Mouse (Mus musculus) megakaryocyte-erythroid progenitor cell, adult 5-6 weeks (primary cell): ENCODE results near the gene Ypel5. TPM values are rescaled to one million over a fixed set of nuclear protein-coding genes. Genes with fewer than 3 reads are reported as not detected.

ENCODE experiments used
- ATAC-seq: replicated peaks from 2 replicates; pipeline ENCODE4 v1.8.0; 2016; ENCODE audit warnings: mild to moderate bottlenecking, inconsistent platforms; ENCODE audit not compliant: severe bottlenecking, poor library complexity, low FRiP score, low TSS enrichment
- total RNA-seq, 2 experiments: library from RNA; stranded (forward) in 1 of 2; stranded (reverse) in 1 of 2; fragments of 200-1000, 215-1000 nt in 1 of 2; fragments of >200 nt in 1 of 2; fragmentation: Nextera tagmentation in 1 of 2; gene quantifications; 2 replicates each; pipeline ENCODE4 v1.2.3; 2014 to 2017

Ypel5 gene
- total RNA-seq, 2 experiments from 2014 or later = 6.6 to 11.1 TPM

DNA sequence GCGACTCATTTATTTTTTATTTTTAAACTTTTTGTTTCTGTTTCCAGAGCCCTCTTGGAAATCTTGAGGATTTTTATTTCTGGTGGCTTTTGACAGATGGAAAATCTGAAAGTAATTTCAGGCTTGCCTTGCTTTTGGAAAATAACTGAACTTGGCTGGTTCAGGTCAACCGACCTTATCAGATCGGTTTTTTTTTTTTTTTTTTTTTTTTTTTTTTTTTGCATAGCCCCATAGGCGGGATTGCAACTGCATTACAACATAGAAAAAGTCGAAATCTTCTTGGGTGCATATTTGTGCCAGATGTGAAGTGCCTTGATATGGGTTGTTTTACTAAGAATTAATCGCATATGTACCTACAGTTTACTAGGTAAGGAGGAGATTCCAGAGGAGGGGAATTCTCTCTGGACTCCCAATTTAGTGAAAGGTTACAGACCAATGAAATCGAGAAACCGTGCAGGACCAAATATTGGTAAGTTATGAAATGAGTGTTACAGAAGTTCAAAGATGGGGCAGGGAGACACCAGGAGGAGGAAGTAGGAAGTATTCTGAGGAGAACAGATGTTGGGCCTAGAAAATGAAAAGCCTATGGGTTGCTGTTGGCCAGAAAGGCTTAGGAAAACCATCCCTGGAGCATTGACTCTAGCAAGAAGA lies 1.7 kb downstream of the Ypel5 start:
- ATAC-seq = no peak

DNA sequence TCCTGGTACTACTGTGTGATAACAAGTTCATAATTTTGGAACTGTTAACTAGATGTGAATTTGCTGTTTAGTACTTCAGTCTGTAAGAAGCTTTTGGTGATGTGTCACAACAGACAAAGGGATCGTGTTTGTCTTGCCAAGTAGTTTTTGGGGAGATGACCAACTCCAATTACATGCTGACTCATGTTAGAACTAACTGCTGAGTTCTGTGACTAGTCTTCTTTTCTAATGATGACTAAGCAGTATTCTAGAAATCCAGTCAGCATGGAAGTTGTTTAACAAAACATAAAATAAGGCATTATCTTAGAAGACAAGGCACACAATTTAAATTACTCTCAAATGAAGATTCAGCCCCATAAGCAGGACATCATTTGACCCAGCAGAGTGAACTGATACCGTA lies 2.7 kb downstream of the Ypel5 start:
- ATAC-seq = no peak

DNA sequence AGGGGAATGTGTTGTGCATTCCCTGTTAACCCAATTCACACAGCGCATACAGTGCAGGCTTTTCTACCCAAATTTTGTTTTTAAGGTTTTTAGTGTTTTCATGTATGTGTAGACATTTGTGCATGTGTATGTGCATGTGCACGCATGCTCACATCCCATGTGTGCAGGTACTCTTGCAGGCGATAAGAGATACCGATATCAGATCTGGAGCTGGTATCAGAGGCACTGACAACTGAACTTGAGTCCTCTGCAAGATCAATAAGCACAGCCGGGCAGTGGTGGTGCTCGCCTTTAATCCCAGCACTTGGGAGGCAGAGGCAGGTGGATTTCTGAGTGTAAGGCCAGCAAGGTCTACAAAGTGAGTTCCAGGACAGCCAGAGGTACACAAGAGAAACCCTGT lies 8.1 kb downstream of the Ypel5 start:
- ATAC-seq = no peak

DNA sequence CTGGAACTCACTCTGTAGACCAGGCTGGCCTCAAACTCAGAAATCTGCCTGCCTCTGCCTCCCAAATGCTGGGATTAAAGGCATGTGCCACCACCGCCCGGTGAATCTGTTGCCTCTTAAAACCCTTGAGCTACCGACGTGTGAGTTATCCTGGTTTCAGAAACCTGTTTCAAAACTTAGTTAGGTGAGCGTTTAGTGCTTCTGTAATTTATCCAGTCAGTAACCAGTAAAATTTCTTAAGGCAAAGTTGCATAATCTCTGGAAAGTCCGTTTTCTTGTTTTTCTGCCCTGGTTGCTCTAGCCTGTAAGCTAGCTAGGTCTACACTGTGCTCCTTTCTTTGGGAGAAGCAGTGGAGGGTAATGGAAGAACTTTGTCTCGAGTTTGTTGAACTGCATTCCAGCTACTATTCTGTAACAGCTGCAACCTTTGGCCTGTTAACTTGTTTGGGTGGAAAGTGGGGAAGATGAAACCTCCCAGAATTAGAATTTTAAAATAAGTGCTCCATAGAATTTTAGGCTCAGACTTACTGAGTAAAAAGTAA lies 8.8 kb downstream of the Ypel5 start:
- ATAC-seq = no peak

DNA sequence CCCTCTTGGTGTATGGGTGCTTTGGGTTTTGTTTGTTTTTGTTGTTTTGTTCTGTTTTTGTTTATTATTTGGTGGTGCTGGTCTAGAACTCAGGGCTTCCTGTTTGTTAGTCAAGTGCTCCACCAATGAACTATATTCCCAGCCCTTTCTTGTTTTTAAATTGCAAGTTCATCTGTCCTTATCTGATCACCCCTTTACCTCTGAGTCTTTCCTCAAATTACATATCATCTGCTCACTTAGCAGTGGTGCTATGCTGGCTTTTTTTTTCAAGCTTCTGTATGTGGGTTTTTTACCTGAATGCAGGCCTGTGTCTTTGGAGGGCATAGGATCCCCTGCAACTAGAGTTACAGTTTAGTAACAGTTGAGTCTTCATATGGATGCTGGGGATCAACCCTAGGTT lies 9.3 kb downstream of the Ypel5 start:
- ATAC-seq = no peak

DNA sequence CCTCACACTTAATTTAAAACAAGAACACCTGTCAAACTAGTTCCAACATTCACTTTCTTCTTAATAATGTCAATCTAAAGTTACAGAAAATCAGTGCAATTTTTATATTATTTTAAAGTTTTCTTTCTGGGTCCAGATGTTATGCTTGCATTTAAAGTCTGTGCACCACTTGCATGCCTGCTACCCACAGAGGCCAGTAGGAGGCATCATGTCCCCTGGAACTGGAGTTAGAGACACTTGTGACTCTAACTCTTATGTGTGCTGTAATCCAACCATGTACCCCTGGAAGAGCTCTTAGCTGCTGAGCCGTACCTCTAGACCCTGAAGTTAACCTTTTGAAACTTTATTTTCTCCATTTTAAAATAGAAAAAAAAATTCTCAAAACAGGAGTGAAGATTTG lies 19.0 kb downstream of the Ypel5 start:
- ATAC-seq = no peak

DNA sequence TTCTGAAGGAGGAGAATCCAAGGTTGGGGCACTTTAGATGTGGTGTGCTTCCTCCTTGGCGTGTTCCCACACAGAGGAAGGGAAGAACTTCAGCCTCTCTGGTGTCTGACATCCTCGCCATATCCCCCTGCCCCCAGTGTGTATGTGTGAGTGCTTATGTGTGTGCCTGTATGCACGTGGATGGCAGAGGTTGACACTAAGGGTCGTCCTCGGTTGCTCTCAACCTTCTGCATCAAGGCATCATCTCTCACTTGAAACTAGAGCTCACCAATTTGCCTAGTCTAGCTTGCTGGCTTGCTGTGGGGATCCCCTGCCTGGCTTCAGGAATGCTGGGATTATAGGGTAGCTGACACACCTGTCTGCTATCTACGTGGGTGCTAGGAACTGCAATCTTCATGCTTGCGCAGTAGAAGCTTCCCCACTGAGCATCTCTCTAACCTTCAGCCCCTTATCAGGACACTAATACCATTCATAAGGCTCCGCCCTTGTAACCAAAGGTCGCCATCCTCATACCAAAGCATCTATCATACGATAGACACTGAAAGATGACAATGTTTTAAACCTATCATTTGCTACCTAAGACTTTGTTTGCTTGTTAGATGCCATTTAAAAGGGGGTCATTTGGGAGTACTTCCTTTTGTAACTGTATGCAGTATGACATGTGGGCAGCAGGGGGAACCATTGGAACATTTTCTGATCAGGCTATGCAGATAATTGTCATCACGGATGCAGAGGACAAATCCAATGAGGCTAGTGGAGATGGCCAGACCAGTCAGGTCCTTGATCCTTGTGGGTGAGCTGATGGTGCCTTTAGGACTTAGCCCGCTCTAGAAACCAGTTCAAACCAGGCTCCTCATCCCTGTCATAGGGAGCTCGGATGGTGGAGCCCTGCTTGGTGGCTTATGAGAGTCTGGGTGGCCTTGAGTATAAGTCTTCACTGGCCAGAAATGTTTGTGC lies 21.7 kb downstream of the Ypel5 start:
- ATAC-seq = peak; percentile 85

DNA sequence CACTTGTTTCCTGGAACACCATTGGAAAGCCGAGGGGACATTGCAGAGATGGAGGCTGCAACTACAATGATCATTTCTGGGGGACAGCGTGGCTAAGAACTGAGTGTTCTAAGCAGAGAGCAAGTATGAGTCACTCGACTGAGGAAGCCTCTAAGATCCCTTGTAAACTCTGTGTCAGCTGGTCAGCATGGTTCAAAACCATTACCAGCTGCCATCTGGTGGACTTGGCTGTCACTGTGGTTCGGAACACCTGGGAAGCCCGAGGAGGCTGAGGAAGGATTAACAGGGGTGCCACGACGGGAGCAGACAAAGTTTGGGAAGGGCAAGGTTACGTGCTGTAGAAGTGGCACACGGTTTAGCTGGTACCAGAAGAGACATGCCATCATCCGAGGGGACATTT lies 27.0 kb downstream of the Ypel5 start:
- ATAC-seq = no peak

DNA sequence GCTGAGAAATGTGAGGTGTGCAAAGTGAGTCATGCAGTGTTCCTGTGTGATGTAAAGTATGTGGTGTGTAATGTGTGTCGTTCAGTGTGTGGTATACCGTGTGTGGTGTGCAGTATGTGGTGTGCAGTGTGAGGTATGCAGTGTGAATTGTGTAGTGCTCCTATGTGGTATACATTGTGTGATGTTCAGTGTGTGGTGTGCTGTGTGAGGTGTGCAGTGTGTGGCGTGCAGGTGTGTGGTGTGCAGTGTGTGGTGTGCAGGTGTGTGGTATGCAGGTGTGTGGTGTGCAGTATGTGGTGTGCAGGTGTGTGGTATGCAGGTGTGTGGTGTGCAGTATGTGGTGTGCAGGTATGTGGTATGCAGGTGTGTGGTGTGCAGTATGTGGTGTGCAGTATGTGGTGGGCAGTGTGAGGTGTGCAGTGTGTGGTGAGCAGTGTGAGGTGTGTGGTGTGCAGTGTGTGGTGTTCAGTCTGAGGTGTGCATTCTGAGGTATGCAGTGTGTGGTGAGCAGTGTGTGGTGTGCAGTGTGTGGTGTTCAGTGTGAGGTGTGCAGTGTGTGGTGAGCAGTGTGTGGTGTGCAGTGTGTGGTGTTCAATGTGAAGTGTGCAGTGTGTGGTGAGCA lies 30.5 kb downstream of the Ypel5 start:
- no peak for ATAC-seq

DNA sequence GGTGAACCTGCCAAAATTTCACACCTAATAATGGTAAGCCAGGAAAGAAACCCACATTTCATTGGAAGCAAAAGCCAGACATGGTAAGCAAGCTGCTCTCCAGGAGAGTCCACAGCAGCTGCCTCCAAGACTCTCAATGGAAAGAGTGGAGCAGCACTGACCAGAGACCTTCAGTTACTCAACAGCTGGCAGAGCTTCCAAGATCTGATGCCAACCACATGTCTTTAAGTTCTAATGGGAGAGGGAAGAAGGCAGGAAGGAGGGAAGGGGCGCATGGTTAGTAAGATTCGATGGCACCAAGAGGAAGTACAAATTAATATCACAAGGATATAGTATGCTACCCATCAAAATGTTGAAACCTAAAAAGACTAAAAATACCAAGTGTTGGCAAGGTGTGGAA lies 31.9 kb downstream of the Ypel5 start:
- no peak for ATAC-seq

DNA sequence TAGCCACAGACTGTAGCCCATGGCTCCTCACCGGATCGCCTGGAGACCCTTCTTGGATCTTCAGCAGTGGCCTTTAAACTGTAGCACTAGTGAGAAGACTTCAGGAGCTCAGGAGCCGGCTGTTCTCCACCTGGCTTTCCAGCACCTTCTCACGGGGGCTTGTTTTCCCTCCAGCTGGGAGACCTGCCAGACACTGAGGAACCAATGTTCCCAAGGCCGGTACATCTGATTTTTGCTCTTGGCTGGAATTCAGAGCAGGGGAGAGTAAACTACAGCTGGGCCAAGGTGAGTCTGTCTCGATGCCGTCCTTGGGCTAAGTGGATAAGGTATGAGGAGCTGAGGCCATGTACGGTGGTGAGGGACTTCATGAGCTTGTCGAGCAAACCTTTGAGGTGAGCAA lies 42.7 kb downstream of the Ypel5 start:
- no peak for ATAC-seq

DNA sequence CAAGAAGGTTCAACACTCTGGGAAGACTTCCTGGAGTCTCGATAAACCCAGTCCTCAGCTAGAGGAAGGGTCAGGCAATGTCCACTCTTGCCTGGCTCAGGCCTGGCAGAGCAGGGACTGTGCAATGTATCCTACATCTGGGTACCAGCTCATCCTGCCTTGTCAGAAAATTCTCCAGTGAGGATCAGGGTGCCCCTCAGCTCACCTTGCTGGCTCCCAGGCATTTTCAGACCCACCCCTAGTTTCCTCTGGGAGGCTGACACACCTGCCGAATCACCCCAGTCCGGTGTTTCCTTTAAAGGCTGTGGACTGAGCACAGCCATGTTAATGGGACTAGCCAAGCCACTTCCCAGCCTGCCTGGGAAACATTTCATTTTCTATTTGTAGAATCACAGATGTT lies 43.9 kb downstream of the Ypel5 start:
- no peak for ATAC-seq

DNA sequence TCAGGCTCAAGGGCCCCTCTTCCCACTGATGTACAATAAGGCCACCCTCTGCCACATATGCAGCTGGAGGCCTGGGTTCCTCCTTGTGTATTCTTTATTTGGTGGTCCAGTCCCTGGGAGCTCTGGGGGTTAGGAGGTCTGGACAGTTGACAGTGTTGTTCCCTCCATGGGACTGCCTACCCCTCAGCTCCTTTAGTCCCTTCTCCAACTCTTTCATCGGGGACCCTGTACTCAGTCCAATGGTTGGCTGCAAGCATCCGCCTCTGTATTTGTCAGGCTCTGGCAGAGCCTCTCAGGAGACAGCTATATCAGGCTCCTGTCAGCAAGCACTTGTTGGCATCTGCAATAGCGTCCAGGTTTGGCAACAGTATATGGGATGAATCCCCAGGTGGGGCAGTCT lies 44.8 kb downstream of the Ypel5 start:
- ATAC-seq = no peak

DNA sequence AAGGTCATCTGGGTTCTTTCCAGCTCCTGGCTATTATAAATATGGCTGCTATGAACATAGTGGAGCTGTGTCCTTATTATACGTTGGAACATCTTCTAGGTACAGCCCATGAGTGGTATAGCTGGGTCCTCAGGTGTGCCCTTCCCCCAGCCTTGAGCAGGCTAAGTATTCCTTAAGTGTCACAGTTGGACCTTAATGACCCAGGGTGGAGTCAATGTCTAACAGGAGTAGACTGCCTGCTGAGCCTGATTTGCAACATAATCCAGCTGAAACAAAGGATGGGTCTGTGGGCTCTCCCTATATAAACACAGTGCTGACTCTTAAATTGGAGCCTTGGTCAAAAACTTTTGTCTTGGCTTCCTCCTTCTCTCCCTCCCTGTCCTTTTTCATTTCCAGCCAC lies 45.6 kb downstream of the Ypel5 start:
- no peak for ATAC-seq

DNA sequence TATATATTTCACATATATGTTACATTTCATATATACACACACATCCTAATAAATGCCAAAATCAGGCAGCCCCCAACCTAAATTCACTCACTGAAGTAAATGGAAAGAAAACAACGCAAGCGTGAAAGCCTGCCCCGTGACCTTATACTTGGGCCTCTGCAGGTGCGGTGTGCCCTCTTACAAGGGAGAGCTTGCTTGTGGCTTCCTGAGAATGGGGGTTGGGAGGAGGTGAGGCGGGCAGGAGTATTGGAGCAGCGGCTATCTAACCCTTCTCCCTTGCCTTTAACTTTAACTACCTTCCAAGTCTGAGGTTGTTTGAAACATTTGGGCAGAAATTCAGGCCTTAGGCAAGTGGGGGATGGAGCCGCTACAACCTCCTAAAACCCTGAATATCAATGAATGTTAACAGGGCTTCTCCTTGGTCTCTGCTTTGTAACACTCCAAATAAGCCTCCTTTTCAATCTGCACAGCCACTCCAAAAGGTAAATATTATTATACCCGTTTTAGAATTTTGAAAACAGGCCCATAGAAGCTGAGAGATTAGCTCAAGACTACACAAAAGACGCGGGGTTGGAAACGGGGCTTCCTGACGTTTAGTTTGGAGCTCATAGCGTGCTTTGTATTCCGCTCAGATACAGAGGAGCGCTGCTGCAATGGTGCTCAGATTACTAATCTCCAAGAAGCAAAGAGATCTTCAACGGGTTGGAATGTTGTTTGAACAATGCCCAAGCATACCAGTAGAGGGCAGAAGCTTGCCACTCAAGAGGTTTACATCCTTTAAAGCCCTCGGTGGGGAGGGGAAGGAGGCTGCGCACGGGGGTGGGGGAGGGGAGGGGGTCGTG lies 53.5 kb downstream of the Ypel5 start:
- peak; percentile 89 for ATAC-seq

DNA sequence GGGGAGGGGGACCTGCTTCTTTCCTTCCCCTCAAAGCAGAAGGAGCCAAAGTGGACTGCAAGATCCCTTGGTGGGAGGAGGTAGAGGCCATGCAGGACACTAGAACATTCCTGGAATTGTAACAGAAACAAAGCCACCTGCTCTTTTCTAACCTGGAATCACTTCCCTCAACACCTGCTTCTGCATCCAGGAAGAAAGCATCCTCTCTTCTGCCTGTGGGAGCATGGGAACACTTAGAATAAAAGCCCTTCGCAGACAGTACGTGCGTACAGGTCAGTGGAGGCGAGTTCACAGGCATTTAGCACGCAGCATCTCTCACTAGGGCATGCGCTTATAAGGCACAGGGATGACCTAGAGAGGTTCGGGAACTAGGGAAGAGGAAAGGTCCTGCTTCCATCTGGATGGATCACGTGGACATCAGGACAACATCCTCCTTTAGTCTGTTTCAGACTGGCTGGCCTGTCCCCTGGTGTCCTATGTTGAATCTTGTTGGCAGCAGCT lies 54.2 kb downstream of the Ypel5 start:
- ATAC-seq = no peak

DNA sequence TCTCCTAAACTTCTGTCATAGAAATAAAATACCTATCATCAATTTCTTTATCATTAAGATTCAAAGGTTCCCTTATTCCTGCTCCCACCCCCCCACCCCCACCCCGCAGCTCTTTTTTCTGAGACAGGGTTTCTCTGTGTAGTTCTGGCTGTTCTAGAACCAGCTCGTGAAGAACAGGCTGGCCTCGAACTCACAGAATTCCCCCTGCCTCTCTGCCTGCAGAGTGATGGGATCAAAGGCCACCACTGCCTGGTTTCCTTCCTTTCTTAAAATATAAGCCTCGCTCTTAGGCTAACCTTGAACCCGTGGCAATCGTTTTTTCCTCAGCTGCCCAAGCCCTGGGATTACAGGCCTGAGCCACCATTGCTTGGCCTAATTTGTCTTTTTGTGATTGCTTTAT lies 55.3 kb downstream of the Ypel5 start:
- ATAC-seq = no peak

DNA sequence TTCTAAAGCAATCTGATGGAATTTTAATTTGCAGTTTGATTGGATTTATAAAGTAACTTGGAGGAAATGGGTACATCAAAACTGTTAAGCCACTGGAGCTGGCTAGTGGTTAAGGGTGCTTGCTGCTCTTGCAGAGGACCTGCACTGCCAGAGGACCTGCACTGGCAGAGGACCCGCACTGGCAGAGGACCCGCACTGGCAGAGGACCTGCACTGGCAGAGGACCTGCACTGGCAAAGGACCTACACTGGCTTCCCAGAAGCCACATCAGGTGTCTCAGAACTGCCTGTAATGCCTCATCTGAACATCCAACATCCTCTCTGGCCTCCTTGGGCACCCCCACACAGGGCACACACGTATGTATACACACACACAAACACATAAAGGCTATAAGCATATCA lies 59.3 kb downstream of the Ypel5 start:
- ATAC-seq = no peak

DNA sequence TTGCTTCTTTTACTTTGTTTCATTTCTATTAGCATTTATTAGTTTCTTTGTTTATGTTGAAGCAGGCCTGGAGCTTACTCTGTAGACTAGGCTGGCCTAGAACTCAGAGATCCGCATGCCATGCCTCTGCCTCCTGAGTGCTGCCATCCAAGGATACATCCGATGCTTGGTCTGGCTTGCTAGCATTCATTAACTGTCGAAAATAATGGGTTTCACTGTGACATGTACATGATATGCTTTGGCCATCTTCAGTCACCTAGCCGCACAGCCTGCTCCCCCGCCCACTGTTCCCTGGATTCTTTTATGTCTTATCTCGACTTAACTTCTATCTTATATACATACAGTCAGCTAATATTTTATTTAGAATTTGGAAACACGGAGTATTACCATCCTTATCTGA lies 60.8 kb downstream of the Ypel5 start:
- ATAC-seq = no peak
